Mouse (Mus musculus): Measurements from ENCODE around the gene Tmem235. TPM values are rescaled to one million over a fixed set of nuclear protein-coding genes. Genes with fewer than 3 reads are reported as not detected.

The Tmem235 gene
- total RNA-seq, 1 experiment, result 0.36 TPM

GRCm38 (mm10) chr11:117855360-117855759 lies 5.2 kb upstream of the Tmem235 start:
- no peak for DNase-seq (ENCODE audit: low read depth, low spot score)
- in situ Hi-C loops (cut with MboI; ENCODE audit: low sequenced_read_pairs in 2 of 2, unreplicated experiment in 2 of 2), result loop anchor here in 1 of 2 experiments (25.0 kb wide), 1 partner anchor 382 kb away; the partner anchor contains the start of gene Cyth1
- Histone ChIP-seq H3K9ac (ENCODE audit: insufficient read depth, low read depth, low read length, poor library complexity, severe bottlenecking) (no peak overlapping the region), H3K4me1 (ENCODE audit: control insufficient read depth in 2 of 2, insufficient read depth in 2 of 2, low read length in 2 of 2, poor library complexity in 1 of 2) (peaks cover 6 to 17% of the 10 kb centered on the region in 2 experiments; a peak in 3 of 4 replicates), H3K4me3 (ENCODE audit: insufficient read depth in 1 of 2, low read depth in 1 of 2, low read length in 2 of 2, poor library complexity in 1 of 2, severe bottlenecking in 1 of 2) (no peak overlapping the region), H3K36me3 (ENCODE audit: control insufficient read depth, insufficient read depth, low read length, poor library complexity, severe bottlenecking) (peaks cover 49% of the 10 kb centered on the region), H3K9me3 (ENCODE audit: control insufficient read depth, insufficient read depth, low read depth, low read length) (no peaks in the 10 kb centered on the region), H3K27ac (ENCODE audit: insufficient read depth, low read depth, low read length, poor library complexity, severe bottlenecking) (no peak overlapping the region)
- TF ChIP-seq ZC3H11A (IDR thresholded peaks at IDR 0.05; ENCODE audit: borderline replicate concordance, low read depth, low read length), result no peak
- no peak for TF ChIP-seq HCFC1 (IDR thresholded peaks at IDR 0.05; ENCODE audit: borderline replicate concordance, insufficient read depth, low read length)
- no peak for TF ChIP-seq CHD2 (IDR thresholded peaks at IDR 0.05; ENCODE audit: low read depth, low read length)
- TF ChIP-seq ZNF384 (IDR thresholded peaks at IDR 0.05; ENCODE audit: low read depth, low read length), result no peak
- TF ChIP-seq MAFK (IDR thresholded peaks at IDR 0.05; ENCODE audit: insufficient read depth, low read depth, low read length), result no peak

- TF ChIP-seq CHD2 (IDR thresholded peaks at IDR 0.05; ENCODE audit: low read depth, low read length), result no peak
- TF ChIP-seq MAFK (IDR thresholded peaks at IDR 0.05; ENCODE audit: insufficient read depth, low read depth, low read length), result peak; percentile 93
- H3K36me3 ChIP-seq (ENCODE audit: control insufficient read depth, insufficient read depth, low read length, poor library complexity, severe bottlenecking), result peaks cover 48% of the 10 kb centered on the region
- in situ Hi-C loops (cut with MboI; ENCODE audit: low sequenced_read_pairs in 2 of 2, unreplicated experiment in 2 of 2), result loop anchor here in 1 of 2 experiments (25.0 kb wide), 1 partner anchor 381 kb away; the partner anchor contains the start of gene Cyth1
- H3K4me1 ChIP-seq (ENCODE audit: control insufficient read depth in 2 of 2, insufficient read depth in 2 of 2, low read length in 2 of 2, poor library complexity in 1 of 2), result peaks cover 6 to 19% of the 10 kb centered on the region in 2 experiments; a peak in 3 of 4 replicates
- H3K27ac ChIP-seq (ENCODE audit: insufficient read depth, low read depth, low read length, poor library complexity, severe bottlenecking), result no peak overlapping the region
- no peak for DNase-seq (ENCODE audit: low read depth, low spot score)
- no peak overlapping the region for H3K4me3 ChIP-seq (ENCODE audit: insufficient read depth in 1 of 2, low read depth in 1 of 2, low read length in 2 of 2, poor library complexity in 1 of 2, severe bottlenecking in 1 of 2)
- H3K9ac ChIP-seq (ENCODE audit: insufficient read depth, low read depth, low read length, poor library complexity, severe bottlenecking), result no peak overlapping the region
- H3K9me3 ChIP-seq (ENCODE audit: control insufficient read depth, insufficient read depth, low read depth, low read length), result no peaks in the 10 kb centered on the region
These were observed 4.6 kb upstream of the Tmem235 start for GRCm38 (mm10) chr11:117855975-117856374.

- H3K4me1 ChIP-seq (ENCODE audit: control insufficient read depth in 2 of 2, insufficient read depth in 2 of 2, low read length in 2 of 2, poor library complexity in 1 of 2), result peaks cover 6 to 21% of the 10 kb centered on the region in 2 experiments; a peak in 3 of 4 replicates
- no peak overlapping the region for H3K27ac ChIP-seq (ENCODE audit: insufficient read depth, low read depth, low read length, poor library complexity, severe bottlenecking)
- no peaks in the 10 kb centered on the region for H3K9me3 ChIP-seq (ENCODE audit: control insufficient read depth, insufficient read depth, low read depth, low read length)
- H3K36me3 ChIP-seq (ENCODE audit: control insufficient read depth, insufficient read depth, low read length, poor library complexity, severe bottlenecking), result peaks cover 46% of the 10 kb centered on the region
- no peak for DNase-seq (ENCODE audit: low read depth, low spot score)
- no peak overlapping the region for H3K9ac ChIP-seq (ENCODE audit: insufficient read depth, low read depth, low read length, poor library complexity, severe bottlenecking)
- TF ChIP-seq ZC3H11A (IDR thresholded peaks at IDR 0.05; ENCODE audit: borderline replicate concordance, low read depth, low read length) (no peak), ZNF384 (IDR thresholded peaks at IDR 0.05; ENCODE audit: low read depth, low read length) (no peak), HCFC1 (IDR thresholded peaks at IDR 0.05; ENCODE audit: borderline replicate concordance, insufficient read depth, low read length) (no peak), CHD2 (IDR thresholded peaks at IDR 0.05; ENCODE audit: low read depth, low read length) (no peak), MAFK (IDR thresholded peaks at IDR 0.05; ENCODE audit: insufficient read depth, low read depth, low read length) (no peak)
- in situ Hi-C loops (cut with MboI; ENCODE audit: low sequenced_read_pairs in 2 of 2, unreplicated experiment in 2 of 2), result loop anchor here in 1 of 2 experiments (25.0 kb wide), 1 partner anchor 380 kb away; the partner anchor contains the start of gene Cyth1
- no peak overlapping the region for H3K4me3 ChIP-seq (ENCODE audit: insufficient read depth in 1 of 2, low read depth in 1 of 2, low read length in 2 of 2, poor library complexity in 1 of 2, severe bottlenecking in 1 of 2)
These were observed 3.1 kb upstream of the Tmem235 start for GRCm38 (mm10) chr11:117857462-117857861.

GRCm38 (mm10) chr11:117858392-117858791 lies 2.2 kb upstream of the Tmem235 start:
- in situ Hi-C loops (cut with MboI; ENCODE audit: low sequenced_read_pairs in 2 of 2, unreplicated experiment in 2 of 2), result loop anchor here in 1 of 2 experiments (25.0 kb wide), 1 partner anchor 379 kb away; the partner anchor contains the start of gene Cyth1
- no peak for DNase-seq (ENCODE audit: low read depth, low spot score)
- Histone ChIP-seq H3K4me1 (ENCODE audit: control insufficient read depth in 2 of 2, insufficient read depth in 2 of 2, low read length in 2 of 2, poor library complexity in 1 of 2) (peaks cover 6 to 30% of the 10 kb centered on the region in 2 experiments; a peak in 3 of 4 replicates), H3K27ac (ENCODE audit: insufficient read depth, low read depth, low read length, poor library complexity, severe bottlenecking) (no peak overlapping the region), H3K4me3 (ENCODE audit: insufficient read depth in 1 of 2, low read depth in 1 of 2, low read length in 2 of 2, poor library complexity in 1 of 2, severe bottlenecking in 1 of 2) (no peak overlapping the region), H3K9me3 (ENCODE audit: control insufficient read depth, insufficient read depth, low read depth, low read length) (no peaks in the 10 kb centered on the region), H3K9ac (ENCODE audit: insufficient read depth, low read depth, low read length, poor library complexity, severe bottlenecking) (no peak overlapping the region), H3K36me3 (ENCODE audit: control insufficient read depth, insufficient read depth, low read length, poor library complexity, severe bottlenecking) (peaks cover 38% of the 10 kb centered on the region)
- no peak for TF ChIP-seq HCFC1 (IDR thresholded peaks at IDR 0.05; ENCODE audit: borderline replicate concordance, insufficient read depth, low read length)
- TF ChIP-seq CHD2 (IDR thresholded peaks at IDR 0.05; ENCODE audit: low read depth, low read length), result no peak
- no peak for TF ChIP-seq ZNF384 (IDR thresholded peaks at IDR 0.05; ENCODE audit: low read depth, low read length)
- TF ChIP-seq MAFK (IDR thresholded peaks at IDR 0.05; ENCODE audit: insufficient read depth, low read depth, low read length), result no peak
- no peak for TF ChIP-seq ZC3H11A (IDR thresholded peaks at IDR 0.05; ENCODE audit: borderline replicate concordance, low read depth, low read length)

Measured in ES-E14 (cell line).